Mouse (Mus musculus) embryonic facial prominence, embryonic 14.5 days (tissue): ENCODE results near the gene Kif13a. TPM values are rescaled to one million over a fixed set of nuclear protein-coding genes. Genes with fewer than 3 reads are reported as not detected.

ENCODE experiments used
- ATAC-seq: fragments of 200-750 bp; cut with Nextera tagmentation; 2 replicates; pipeline ENCODE4 v1.8.0; 2017; ENCODE audit warnings: low read depth, moderate number of reproducible peaks, moderate TSS enrichment
- DNase-seq: peaks from one replicate; pipeline ENCODE4 v3.0.0-alpha.2; 2015; ENCODE audit warnings: low spot score
- H3K27ac ChIP-seq: fragments of 300-500 bp; sonication (generic); replicated peaks from 2 replicates; pipeline ENCODE4 v1.5.1; 2014; ENCODE audit warnings: low read depth, mild to moderate bottlenecking, low read length, moderate library complexity
- H3K27me3 ChIP-seq: fragments of 300-500 bp; sonication (generic); replicated peaks from 2 replicates; pipeline ENCODE4 v1.6.1; 2014; ENCODE audit warnings: low read length; ENCODE audit not compliant: control insufficient read depth, insufficient read depth
- H3K36me3 ChIP-seq: fragments of 300-500 bp; sonication (generic); 2 replicates; pipeline ENCODE4 v1.6.1; 2014; ENCODE audit warnings: low read length, mixed read lengths; ENCODE audit not compliant: control insufficient read depth, insufficient read depth
- H3K4me1 ChIP-seq: fragments of 300-500 bp; sonication (generic); 2 replicates; pipeline ENCODE4 v1.6.1; 2014; ENCODE audit warnings: antibody characterized with exemption, low read length; ENCODE audit not compliant: control insufficient read depth, insufficient read depth
- H3K4me2 ChIP-seq: fragments of 300-500 bp; sonication (generic); 2 replicates; pipeline ENCODE4 v1.6.1; 2014; ENCODE audit warnings: low read depth, mild to moderate bottlenecking, low read length, moderate library complexity, mixed read lengths
- H3K4me3 ChIP-seq: fragments of 300-500 bp; sonication (generic); 2 replicates; pipeline ENCODE4 v1.5.1; 2014; ENCODE audit warnings: low read depth, mild to moderate bottlenecking, low read length
- H3K9ac ChIP-seq: fragments of 300-500 bp; sonication (generic); 2 replicates; pipeline ENCODE4 v1.6.1; 2014; ENCODE audit warnings: low read depth, mild to moderate bottlenecking, low read length, moderate library complexity, mixed read lengths
- H3K9me3 ChIP-seq: fragments of 300-500 bp; sonication (generic); 2 replicates; pipeline ENCODE4 v1.6.1; 2016; ENCODE audit warnings: low read length; ENCODE audit not compliant: control insufficient read depth
- WGBS: fragments of 180-500 bp; shearing (Covaris S2); extraction: QIAGEN DNeasy Blood & Tissue Kit; methylation state at CpG from one replicate; pipeline ENCODE4 v1.1.7; 2014; 5-methylcytosine and 5-hydroxymethylcytosine counted together
- polyA plus RNA-seq: library from polyadenylated mRNA; unstranded; fragments of >200 nt; fragmentation: Nextera tagmentation; extraction: Ambion mirVana; gene quantifications from 2 replicates; pipeline ENCODE4 v1.2.1, GENCODE M21; 2014

Gene Kif13a
- polyA plus RNA-seq, 1 experiment from 2014 or later: 24.0 TPM

GRCm38 (mm10) chr13:46786836-46787235, 142.8 kb downstream of the Kif13a start:
- ATAC-seq (no peak), DNase-seq (no peak)
- H3K36me3 ChIP-seq: peaks cover 56% of the 10 kb centered on the region
- no peak overlapping the region for H3K4me3 ChIP-seq
- no peaks in the 10 kb centered on the region for H3K27me3 ChIP-seq
- H3K9me3 ChIP-seq: no peaks in the 10 kb centered on the region
- H3K27ac ChIP-seq: no peak overlapping the region
- H3K9ac ChIP-seq: no peak overlapping the region
- 86% methylated on average over 2 of the region's 2 CpGs for WGBS
- 0 out of 2 replicates have a peak, but pooled peaks cover 3% of the 10 kb centered on the region for H3K4me1 ChIP-seq
- no peak overlapping the region for H3K4me2 ChIP-seq

- H3K4me3 ChIP-seq: no peak overlapping the region
- DNase-seq (no peak), ATAC-seq (no peak)
- H3K9ac ChIP-seq: no peak overlapping the region
- no peak overlapping the region for H3K4me2 ChIP-seq
- H3K27ac ChIP-seq: no peak overlapping the region
- no peaks in the 10 kb centered on the region for H3K27me3 ChIP-seq
- 93% methylated on average over 10 of the region's 10 CpGs for WGBS
- peaks cover 52% of the 10 kb centered on the region for H3K36me3 ChIP-seq
- H3K4me1 ChIP-seq: 0 out of 2 replicates have a peak, but pooled peaks cover 3% of the 10 kb centered on the region
- H3K9me3 ChIP-seq: no peaks in the 10 kb centered on the region
These were observed 143.6 kb downstream of the Kif13a start for GRCm38 (mm10) chr13:46786064-46786561.

DNA sequence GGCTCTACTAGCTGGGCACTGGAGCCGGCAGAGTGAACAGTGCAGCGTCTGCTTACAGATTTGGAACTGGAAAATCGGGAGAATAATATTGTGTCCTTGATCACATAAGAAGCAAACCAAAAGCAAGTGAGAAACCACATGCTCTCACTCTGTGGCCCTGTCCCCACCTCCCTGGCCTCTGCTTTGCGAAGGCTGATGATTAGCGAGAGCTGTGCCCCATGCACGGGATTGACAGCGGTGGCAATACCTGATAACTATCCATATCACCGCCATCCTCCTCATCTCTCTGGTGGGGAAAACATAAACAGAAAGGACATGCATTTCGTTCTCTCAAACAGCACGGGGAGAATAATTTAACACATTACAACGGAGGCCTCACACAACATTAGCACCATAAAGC, 149.3 kb downstream of the Kif13a start:
- H3K4me3 ChIP-seq: no peak overlapping the region
- H3K27me3 ChIP-seq: no peaks in the 10 kb centered on the region
- no peak overlapping the region for H3K27ac ChIP-seq
- H3K9me3 ChIP-seq: no peaks in the 10 kb centered on the region
- ATAC-seq (no peak), DNase-seq (no peak)
- H3K36me3 ChIP-seq: peaks cover 34% of the 10 kb centered on the region
- no peak overlapping the region for H3K4me2 ChIP-seq
- 82% methylated on average over 11 of the region's 11 CpGs for WGBS
- no peak overlapping the region for H3K9ac ChIP-seq
- H3K4me1 ChIP-seq: no peaks in the 10 kb centered on the region

- no peaks in the 10 kb centered on the region for H3K4me1 ChIP-seq
- H3K4me2 ChIP-seq: no peak overlapping the region
- H3K4me3 ChIP-seq: no peak overlapping the region
- H3K36me3 ChIP-seq: peaks cover 33% of the 10 kb centered on the region
- no peak overlapping the region for H3K9ac ChIP-seq
- 57% methylated on average over 10 of the region's 10 CpGs for WGBS
- no peak for ATAC-seq
- H3K27ac ChIP-seq: no peak overlapping the region
- H3K9me3 ChIP-seq: no peaks in the 10 kb centered on the region
- no peak for DNase-seq
- H3K27me3 ChIP-seq: no peaks in the 10 kb centered on the region
These were observed 149.8 kb downstream of the Kif13a start for GRCm38 (mm10) chr13:46779831-46780230.

DNA sequence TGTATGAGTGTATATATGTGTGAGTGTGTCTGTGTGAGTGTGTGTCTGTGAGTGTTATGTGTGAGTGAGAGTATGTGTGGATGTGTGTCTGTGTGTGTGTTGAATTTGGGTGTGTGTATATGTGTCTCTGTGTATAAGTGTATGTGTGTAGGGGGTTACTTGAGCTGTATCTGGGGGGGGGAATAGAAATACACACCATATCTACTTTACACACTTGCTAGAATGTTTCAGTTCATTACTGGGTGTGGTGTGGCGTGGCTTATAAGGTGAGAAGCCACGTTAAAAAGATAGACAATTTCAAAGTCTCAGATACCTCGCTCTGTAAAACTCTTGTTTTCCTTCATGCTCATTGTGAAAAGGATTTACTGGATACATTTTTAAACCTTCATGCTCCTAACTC, 152.2 kb downstream of the Kif13a start:
- no peaks in the 10 kb centered on the region for H3K27me3 ChIP-seq
- WGBS: 85% methylated on average over 3 of the region's 3 CpGs
- 0 out of 2 replicates have a peak, but pooled peaks cover 3% of the 10 kb centered on the region for H3K9me3 ChIP-seq
- H3K4me2 ChIP-seq: no peak overlapping the region
- no peak overlapping the region for H3K9ac ChIP-seq
- H3K4me3 ChIP-seq: no peak overlapping the region
- H3K36me3 ChIP-seq: peaks cover 42% of the 10 kb centered on the region
- ATAC-seq (no peak), DNase-seq (no peak)
- H3K27ac ChIP-seq: no peak overlapping the region
- no peaks in the 10 kb centered on the region for H3K4me1 ChIP-seq

DNA sequence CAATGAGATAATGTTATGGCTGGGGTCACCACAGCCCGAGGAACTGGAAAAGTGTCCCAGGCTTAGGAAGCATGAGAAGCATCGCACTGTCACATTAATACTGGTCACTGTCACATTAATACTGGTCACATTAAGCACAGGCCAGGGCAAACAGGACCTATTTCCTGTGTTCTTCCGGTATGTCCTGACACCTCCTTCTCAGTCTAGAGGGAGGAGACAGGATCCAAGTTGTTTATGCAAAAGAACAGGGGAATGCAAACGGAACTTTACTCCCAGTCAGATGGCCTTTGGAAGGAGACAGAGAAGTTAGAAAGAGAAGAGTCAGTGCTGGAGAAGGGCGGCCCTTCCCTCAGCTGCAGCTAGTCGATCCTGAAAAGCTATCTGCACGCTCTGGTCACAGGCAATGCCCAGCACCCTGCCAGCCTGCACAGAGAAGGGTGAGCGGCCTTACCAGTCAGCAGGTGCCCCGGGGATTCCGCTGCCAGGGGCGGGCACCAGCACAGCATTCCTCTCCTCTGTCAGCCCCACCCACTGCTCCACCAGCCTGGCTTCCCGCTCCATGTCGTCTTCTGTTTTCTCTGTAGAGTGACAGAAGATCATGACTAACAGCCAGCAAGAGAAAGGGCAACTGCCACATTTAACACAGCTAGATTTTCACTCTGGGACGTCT, 152.9 kb downstream of the Kif13a start:
- no peaks in the 10 kb centered on the region for H3K4me1 ChIP-seq
- no peak overlapping the region for H3K9ac ChIP-seq
- 71% methylated on average over 14 of the region's 14 CpGs for whole genome bisulfite sequencing
- no peaks in the 10 kb centered on the region for H3K27me3 ChIP-seq
- no peak for ATAC-seq
- no peak for DNase-seq
- H3K4me3 ChIP-seq: no peak overlapping the region
- H3K9me3 ChIP-seq: 0 out of 2 replicates have a peak, but pooled peaks cover 3% of the 10 kb centered on the region
- H3K27ac ChIP-seq: no peak overlapping the region
- H3K36me3 ChIP-seq: peaks cover 47% of the 10 kb centered on the region
- no peak overlapping the region for H3K4me2 ChIP-seq

DNA sequence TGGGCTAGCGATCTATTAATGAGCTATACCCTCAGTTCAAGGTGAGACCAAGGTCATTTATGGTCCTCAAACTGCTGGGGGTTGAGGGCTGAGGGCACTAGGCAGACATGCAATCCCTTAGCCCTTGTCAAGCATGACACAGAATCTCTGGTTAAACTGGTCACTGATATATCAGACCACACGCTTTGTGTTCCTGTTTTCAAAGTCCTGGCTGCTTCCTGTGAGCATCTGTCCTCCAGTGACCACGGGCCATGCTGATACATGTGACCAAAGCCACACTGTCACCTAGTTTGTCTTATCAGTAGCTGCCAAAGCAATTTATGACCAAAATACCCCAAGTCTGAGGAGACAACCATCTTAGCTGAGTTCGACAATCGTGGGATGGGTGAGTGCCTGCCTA, 154.7 kb downstream of the Kif13a start:
- H3K9me3 ChIP-seq: 0 out of 2 replicates have a peak, but pooled peaks cover 3% of the 10 kb centered on the region

DNA sequence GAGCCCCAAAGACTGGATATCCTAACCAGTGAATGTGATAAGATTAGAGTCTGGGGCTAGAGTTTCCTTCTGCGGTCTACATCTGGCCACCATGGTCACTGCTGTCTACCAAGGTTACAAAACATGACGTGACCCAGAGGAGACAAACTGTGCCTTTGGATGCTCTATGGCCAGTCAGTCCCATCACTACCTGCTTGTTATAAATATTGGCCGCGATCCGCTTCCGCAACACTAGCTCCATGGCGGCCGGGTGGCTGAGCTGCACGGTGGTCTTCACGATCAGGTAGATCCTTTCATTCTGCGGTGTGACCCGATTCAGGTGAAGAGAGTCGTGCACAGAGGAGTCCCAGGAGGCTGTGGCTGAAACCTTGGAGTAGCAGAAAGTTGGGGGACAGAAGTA, 157.1 kb downstream of the Kif13a start:
- WGBS: 95% methylated on average over 13 of the region's 13 CpGs
- ATAC-seq: no peak
- Histone ChIP-seq H3K4me3 (no peak overlapping the region), H3K27me3 (no peaks in the 10 kb centered on the region), H3K27ac (no peak overlapping the region), H3K9me3 (0 out of 2 replicates have a peak, but pooled peaks cover 3% of the 10 kb centered on the region), H3K9ac (no peak overlapping the region), H3K36me3 (peaks cover 69% of the 10 kb centered on the region), H3K4me2 (no peak overlapping the region), H3K4me1 (no peaks in the 10 kb centered on the region)
- DNase-seq: no peak

More for the DNA sequence above, 154.7 kb downstream of the Kif13a start:
- Histone ChIP-seq H3K4me3 (no peak overlapping the region), H3K4me2 (no peak overlapping the region), H3K4me1 (no peaks in the 10 kb centered on the region), H3K9ac (no peak overlapping the region), H3K36me3 (peaks cover 64% of the 10 kb centered on the region), H3K27ac (no peak overlapping the region), H3K27me3 (no peaks in the 10 kb centered on the region)
- WGBS: 93% methylated on average over 5 of the region's 5 CpGs
- DNase-seq (no peak), ATAC-seq (no peak)

GRCm38 (mm10) chr13:46765361-46765760, 164.3 kb downstream of the Kif13a start:
- H3K36me3 ChIP-seq: peaks cover 72% of the 10 kb centered on the region
- no peaks in the 10 kb centered on the region for H3K9me3 ChIP-seq
- no peaks in the 10 kb centered on the region for H3K27me3 ChIP-seq
- no peak overlapping the region for H3K27ac ChIP-seq
- no peak overlapping the region for H3K4me3 ChIP-seq
- H3K9ac ChIP-seq: no peak overlapping the region
- no peak overlapping the region for H3K4me2 ChIP-seq
- no peaks in the 10 kb centered on the region; the same call in 1 of the 2 replicates for H3K4me1 ChIP-seq
- DNase-seq: no peak
- no peak for ATAC-seq
- 96% methylated on average over 2 of the region's 2 CpGs for WGBS
